Mouse (Mus musculus) heart, adult 18-20 months (tissue): ENCODE data around the gene Mcm9. TPM values are rescaled to one million over a fixed set of nuclear protein-coding genes. Genes with fewer than 3 reads are reported as not detected.
"Not testable (repeated sequence)": the region's sequence is repeated elsewhere in the genome, so short reads cannot be mapped to it uniquely, and the experiment has no call there.

Source experiments
- DNase-seq, 2 experiments: peaks; one replicate each; pipeline ENCODE4 v3.0.0; 2021 to 2022; ENCODE audit warnings: mixed read lengths in 1 of 2
- total RNA-seq, 2 experiments: library from RNA; stranded (reverse); gene quantifications; 2 replicates each; pipeline ENCODE4 v1.2.3; 2021

The Mcm9 gene
- total RNA-seq, 2 experiments from 2014 or later, result 2.5 to 3.4 TPM

- DNase-seq, result peak; percentile 74 to 75
Measured at GRCm38 (mm10) chr10:53499518-53499917, 130.7 kb downstream of the Mcm9 start.

GRCm38 (mm10) chr10:53495349-53495748, 134.9 kb downstream of the Mcm9 start:
- DNase-seq, result not testable (repeated sequence)

DNA sequence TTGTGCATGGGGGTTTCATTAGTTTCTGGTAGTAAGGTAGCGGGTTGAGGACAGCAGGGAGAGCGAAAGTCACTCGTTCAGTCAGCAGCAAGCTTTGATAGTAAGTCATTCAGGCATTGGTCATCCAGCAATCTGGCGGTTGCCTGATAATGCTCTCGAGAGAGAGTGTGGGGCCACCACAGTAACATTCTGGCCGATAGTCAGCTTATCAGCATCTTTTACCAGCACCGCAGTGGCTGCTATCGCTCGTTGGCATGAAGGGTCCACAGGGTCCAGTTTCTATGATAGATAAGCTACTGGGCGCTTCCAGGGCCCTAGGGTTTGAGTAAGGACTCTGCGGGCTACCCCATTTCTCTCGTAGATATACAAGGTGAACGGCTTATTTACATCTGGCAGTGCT, 136.3 kb downstream of the Mcm9 start:
- DNase-seq, result no peak

Other genes starting within 250 kb of the Mcm9 start
- 10 to 100 TPM; 28.3 to 29.4 TPM for gene Asf1a, start 33.7 kb downstream of the Mcm9 start, total RNA-seq
- 1 to 10 TPM in 1 of 2 experiments, under 1 TPM in 1; 0.85 to 1.5 TPM for gene Fam184a, start 120.7 kb upstream of the Mcm9 start, total RNA-seq